In genomic region chr4:63402056-63402455, GRCm38 (mm10) we compare ENCODE assay signal across 8 mouse cellular contexts. TPM values are rescaled to one million over a fixed set of nuclear protein-coding genes. Genes with fewer than 3 reads are reported as not detected.
A peak's percentile ranks its signal among the peaks of the same experiment; 100 is the strongest.
DNase-seq lines count a peak whose midpoint lies in the region; ATAC-seq and TF ChIP-seq lines count a peak whose summit lies in the region.

No protein-coding gene starts in this region.

- no peak for TF ChIP-seq POLR2A in heart, adult 2 months (IDR thresholded peaks at IDR 0.05; ENCODE audit: insufficient read depth, low read depth, low read length)

- TF ChIP-seq EP300 in heart, adult 2 months (IDR thresholded peaks at IDR 0.05; ENCODE audit: insufficient read depth, low read depth, low read length): no peak

- no peak for DNase-seq in heart, adult 2 months
- no peak for DNase-seq in heart, postnatal 10 days
- no peak for DNase-seq in neural tube, embryonic 11.5 days (ENCODE audit: low spot score)
- DNase-seq in neural tube, embryonic 10.5 days (ENCODE audit: extremely low spot score, low spot score): no peak
- DNase-seq in liver, embryonic 11.5 days (ENCODE audit: low spot score): no peak
- DNase-seq in layer of hippocampus, adult 9-10 months (ENCODE audit: low spot score): no peak
- DNase-seq in adrenal gland, adult 18-20 months (ENCODE audit: low spot score in 2 of 2): no peak

- intact Hi-C loops in heart, adult 2 months (cut with DNase I): loop anchor here (10.0 kb wide), 1 partner anchor 887 kb away; the partner anchor contains the start of gene Alad
- intact Hi-C loops in heart, postnatal 10 days (cut with DNase I): no loop called here

- peak overlapping the region; percentile 66 for H3K9ac ChIP-seq in heart, adult 2 months (ENCODE audit: low read depth, low read length)
- H3K9ac ChIP-seq in neural tube, embryonic 11.5 days (ENCODE audit: low read length): peak overlapping the region; percentile 56; the same call in 1 of the 2 replicates
- H3K9ac ChIP-seq in liver, embryonic 11.5 days (ENCODE audit: low read depth, low read length): peak overlapping the region; percentile 28
- no peak overlapping the region for H3K9ac ChIP-seq in stomach, embryonic 15.5 days

- H3K27ac ChIP-seq in heart, adult 2 months: peak overlapping the region; percentile 98
- no peak overlapping the region for H3K27ac ChIP-seq in neural tube, embryonic 11.5 days (ENCODE audit: low read depth, low read length)
- H3K27ac ChIP-seq in liver, embryonic 11.5 days (ENCODE audit: low read depth, low read length): 0 out of 2 replicates have a peak overlapping the region, but pooled peaks have one; percentile 15
- peak overlapping the region; percentile 94 for H3K27ac ChIP-seq in stomach, embryonic 15.5 days

- H3K36me3 ChIP-seq in heart, adult 2 months (ENCODE audit: control insufficient read depth, insufficient read depth, low read length): no peaks in the 10 kb centered on the region
- H3K36me3 ChIP-seq in neural tube, embryonic 11.5 days (ENCODE audit: control insufficient read depth, insufficient read depth, low read length): no peaks in the 10 kb centered on the region
- peaks cover 3% of the 10 kb centered on the region; the same call in 1 of the 2 replicates for H3K36me3 ChIP-seq in liver, embryonic 11.5 days (ENCODE audit: control insufficient read depth, insufficient read depth, low read length)
- H3K36me3 ChIP-seq in stomach, embryonic 15.5 days: no peaks in the 10 kb centered on the region; the same call in 1 of the 2 replicates

- H3K4me1 ChIP-seq in heart, adult 2 months (ENCODE audit: control insufficient read depth, insufficient read depth, low read length): peaks cover 23% of the 10 kb centered on the region
- peaks cover 3% of the 10 kb centered on the region; the same call in 1 of the 2 replicates for H3K4me1 ChIP-seq in neural tube, embryonic 11.5 days (ENCODE audit: control insufficient read depth, insufficient read depth, low read length)
- peaks cover 63% of the 10 kb centered on the region for H3K4me1 ChIP-seq in liver, embryonic 11.5 days (replicated peaks; ENCODE audit: control insufficient read depth, insufficient read depth, low read length)
- peaks cover 51% of the 10 kb centered on the region for H3K4me1 ChIP-seq in stomach, embryonic 15.5 days

- no peak overlapping the region for H3K4me2 ChIP-seq in neural tube, embryonic 11.5 days (ENCODE audit: low read depth)
- peak overlapping the region; percentile 65 for H3K4me2 ChIP-seq in liver, embryonic 11.5 days
- H3K4me2 ChIP-seq in stomach, embryonic 15.5 days: peak overlapping the region; percentile 53

- no peaks in the 10 kb centered on the region for H3K79me2 ChIP-seq in heart, adult 2 months (replicated peaks; ENCODE audit: control insufficient read depth, insufficient read depth, low read length)

- 68% methylated on average over 10 of the region's 10 CpGs for WGBS in heart, adult 2 months
- 93% methylated on average over 9 of the region's 10 CpGs for WGBS in neural tube, embryonic 11.5 days
- 84% methylated on average over 10 of the region's 10 CpGs for WGBS in liver, embryonic 11.5 days
- 81% methylated on average over 10 of the region's 10 CpGs for WGBS in stomach, embryonic 15.5 days

- no peaks in the 10 kb centered on the region for H3K27me3 ChIP-seq in heart, adult 2 months (ENCODE audit: control insufficient read depth, insufficient read depth, low read length)
- no peaks in the 10 kb centered on the region for H3K27me3 ChIP-seq in neural tube, embryonic 11.5 days (ENCODE audit: control insufficient read depth, insufficient read depth, low read length)
- no peaks in the 10 kb centered on the region for H3K27me3 ChIP-seq in liver, embryonic 11.5 days (replicated peaks; ENCODE audit: control insufficient read depth, insufficient read depth, low read length)
- no peaks in the 10 kb centered on the region for H3K27me3 ChIP-seq in stomach, embryonic 15.5 days (replicated peaks)

- no peaks in the 10 kb centered on the region for H3K9me3 ChIP-seq in neural tube, embryonic 11.5 days (ENCODE audit: control insufficient read depth, low read length)
- no peaks in the 10 kb centered on the region for H3K9me3 ChIP-seq in liver, embryonic 11.5 days (ENCODE audit: control insufficient read depth, low read length)
- H3K9me3 ChIP-seq in stomach, embryonic 15.5 days: no peaks in the 10 kb centered on the region

- no peak for ATAC-seq in neural tube, embryonic 11.5 days (ENCODE audit: insufficient read depth, low FRiP score, low TSS enrichment)
- peak; percentile 38; the same call in 1 of the 2 replicates for ATAC-seq in liver, embryonic 11.5 days (replicated peaks; ENCODE audit: low FRiP score)
- no peak for ATAC-seq in stomach, embryonic 15.5 days (ENCODE audit: insufficient read depth, low FRiP score, low read depth)

- peak overlapping the region; percentile 57 for H3K4me3 ChIP-seq in heart, adult 2 months
- no peak overlapping the region for H3K4me3 ChIP-seq in neural tube, embryonic 11.5 days (ENCODE audit: low read depth, low read length)
- peak overlapping the region; percentile 43 for H3K4me3 ChIP-seq in liver, embryonic 11.5 days (ENCODE audit: low read depth, low read length)
- H3K4me3 ChIP-seq in stomach, embryonic 15.5 days (replicated peaks): peak overlapping the region; percentile 43

- TF ChIP-seq CTCF in heart, adult 2 months (IDR thresholded peaks at IDR 0.05): no peak

RNA-seq across cellular contexts. Expression of gene Akna, which starts 1.1 kb away (rescaled TPM):
- 1 to 10 TPM; 3.5 to 3.9 TPM for total RNA-seq in heart, adult 2 months (2021)
- polyA plus RNA-seq in heart, adult 2 months (2012; rRNA removed): 3.4 and 4.8 TPM in 2 replicates
- 1 to 10 TPM; 5.4 to 6.1 TPM for total RNA-seq in heart, postnatal 10 days (2021)
- 6.0 and 6.9 TPM in 2 replicates for polyA plus RNA-seq in neural tube, embryonic 11.5 days (2014; fragmentation: Nextera tagmentation; extraction: Ambion mirVana)
- 8.8 and 8.9 TPM in 2 replicates for polyA plus RNA-seq in liver, embryonic 11.5 days (2014; fragmentation: Nextera tagmentation; extraction: Ambion mirVana)
- 6.7 and 7.0 TPM in 2 replicates for polyA plus RNA-seq in stomach, embryonic 15.5 days (2015; fragmentation: Nextera tagmentation; extraction: Ambion mirVana)
- 1 to 10 TPM; 4.0 to 6.9 TPM for total RNA-seq in adrenal gland, adult 18-20 months (2021)

RNA-seq across cellular contexts. Expression of gene Orm2, which starts 39.8 kb away (rescaled TPM):
- total RNA-seq in heart, adult 2 months (2021): not detected
- polyA plus RNA-seq in heart, adult 2 months (2012; rRNA removed): 0.73 TPM in 1 of 2 replicates, not detected in the other
- total RNA-seq in heart, postnatal 10 days (2021): not detected
- not detected in 2 replicates for polyA plus RNA-seq in neural tube, embryonic 11.5 days (2014; fragmentation: Nextera tagmentation; extraction: Ambion mirVana)
- not detected in 2 replicates for polyA plus RNA-seq in liver, embryonic 11.5 days (2014; fragmentation: Nextera tagmentation; extraction: Ambion mirVana)
- polyA plus RNA-seq in stomach, embryonic 15.5 days (2015; fragmentation: Nextera tagmentation; extraction: Ambion mirVana): not detected in 2 replicates
- total RNA-seq in adrenal gland, adult 18-20 months (2021): 10 to 100 TPM in 1 of 2 experiments, 1 to 10 TPM in 1; 3.1 to 11.3 TPM

RNA-seq across cellular contexts. Expression of gene Orm3, which starts 46.1 kb away (rescaled TPM):
- total RNA-seq in heart, adult 2 months (2021): 1 to 10 TPM; 2.7 to 3.6 TPM
- polyA plus RNA-seq in heart, adult 2 months (2012; rRNA removed): 0.41 TPM in 1 of 2 replicates, not detected in the other
- under 1 TPM in 1 of 2 experiments, not detected in 1; 0.60 TPM for total RNA-seq in heart, postnatal 10 days (2021)
- polyA plus RNA-seq in neural tube, embryonic 11.5 days (2014; fragmentation: Nextera tagmentation; extraction: Ambion mirVana): not detected in 2 replicates
- polyA plus RNA-seq in liver, embryonic 11.5 days (2014; fragmentation: Nextera tagmentation; extraction: Ambion mirVana): not detected in 2 replicates
- polyA plus RNA-seq in stomach, embryonic 15.5 days (2015; fragmentation: Nextera tagmentation; extraction: Ambion mirVana): not detected in 2 replicates
- total RNA-seq in adrenal gland, adult 18-20 months (2021): 10 to 100 TPM; 12.2 to 13.7 TPM

RNA-seq across cellular contexts. Expression of gene Orm1, which starts 57.7 kb away (rescaled TPM):
- total RNA-seq in heart, adult 2 months (2021): under 1 TPM; 0.41 to 0.65 TPM
- 3.0 and 4.2 TPM in 2 replicates for polyA plus RNA-seq in heart, adult 2 months (2012; rRNA removed)
- total RNA-seq in heart, postnatal 10 days (2021): under 1 TPM in 1 of 2 experiments, not detected in 1; 0.35 TPM
- not detected in 2 replicates for polyA plus RNA-seq in neural tube, embryonic 11.5 days (2014; fragmentation: Nextera tagmentation; extraction: Ambion mirVana)
- polyA plus RNA-seq in liver, embryonic 11.5 days (2014; fragmentation: Nextera tagmentation; extraction: Ambion mirVana): not detected in 2 replicates
- 0.18 TPM in 1 of 2 replicates, not detected in the other for polyA plus RNA-seq in stomach, embryonic 15.5 days (2015; fragmentation: Nextera tagmentation; extraction: Ambion mirVana)
- total RNA-seq in adrenal gland, adult 18-20 months (2021): 100 to 1,000 TPM in 1 of 2 experiments, 10 to 100 TPM in 1; 44.2 to 127 TPM
